Mouse (Mus musculus) T-helper 1 cell (primary cell): ENCODE results near the gene Tsfm.

Experiments used
- in situ Hi-C: fragments of 300-600 bp; cut with MboI, MseI; formaldehyde crosslinking; loops from one replicate; pipeline ENCODE4 v1.15.1; 2025; ENCODE audit warnings: high pct_unique_total_duplicates

Tsfm gene

DNA sequence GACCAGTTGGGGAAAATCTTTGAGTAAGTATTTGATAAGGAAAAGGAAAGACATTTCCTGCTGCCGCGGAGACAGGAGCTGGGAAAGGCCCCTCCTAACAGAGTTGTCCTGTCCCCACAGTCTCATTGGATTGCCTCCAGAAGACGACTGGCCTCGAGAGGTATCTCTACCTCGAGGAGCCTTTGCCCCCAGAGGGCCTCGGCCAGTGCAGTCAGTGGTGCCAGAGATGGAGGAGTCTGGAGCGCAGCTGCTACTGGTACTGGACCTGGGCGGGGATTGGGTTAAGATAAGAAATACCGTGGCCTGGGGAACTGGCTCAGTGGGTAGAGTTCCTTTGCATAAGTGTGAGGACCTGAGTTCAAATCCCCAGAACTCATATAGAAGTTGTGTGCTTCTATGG lies 35.3 kb upstream of the Tsfm start:
- in situ Hi-C loops, result loop anchor here (25.0 kb wide), 1 partner anchor 596 kb away; the partner anchor contains the start of genes Nab2 and Nemp1

DNA sequence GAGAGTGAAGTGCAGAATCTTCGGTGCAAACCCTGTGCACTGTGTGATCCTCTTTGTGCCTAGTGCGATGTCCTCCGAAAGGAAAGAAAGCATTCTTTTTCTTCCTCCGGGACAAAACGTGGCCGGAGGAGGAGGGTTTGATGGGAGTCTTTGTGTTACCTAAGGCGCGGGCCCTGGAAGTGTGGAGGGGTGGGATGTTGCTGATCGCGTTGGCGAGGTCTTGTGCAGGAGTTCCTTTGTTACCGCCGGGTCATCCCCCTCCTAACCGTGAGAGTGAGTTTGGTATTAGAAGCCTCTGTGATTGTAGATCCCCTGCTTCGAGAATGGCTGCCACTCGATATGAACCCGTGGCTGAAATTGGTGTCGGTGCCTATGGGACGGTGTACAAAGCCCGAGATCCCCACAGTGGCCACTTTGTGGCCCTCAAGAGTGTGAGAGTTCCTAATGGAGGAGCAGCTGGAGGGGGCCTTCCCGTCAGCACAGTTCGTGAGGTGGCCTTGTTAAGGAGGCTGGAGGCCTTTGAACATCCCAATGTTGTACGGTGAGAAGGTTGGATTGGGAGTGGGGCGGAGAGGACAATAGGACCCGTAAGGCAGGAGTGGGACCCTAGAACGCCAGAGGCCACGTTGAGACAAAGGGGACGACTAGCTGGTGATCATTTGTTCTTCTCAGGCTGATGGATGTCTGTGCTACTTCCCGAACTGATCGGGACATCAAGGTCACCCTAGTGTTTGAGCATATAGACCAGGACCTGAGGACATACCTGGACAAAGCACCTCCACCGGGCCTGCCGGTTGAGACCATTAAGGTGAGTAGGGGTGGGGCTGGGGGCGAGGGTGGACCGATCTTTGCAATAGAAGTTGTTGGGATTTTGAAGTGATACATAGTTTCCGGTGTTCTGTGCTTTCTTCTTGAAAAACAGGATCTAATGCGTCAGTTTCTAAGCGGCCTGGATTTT lies 33.6 kb upstream of the Tsfm start:
- in situ Hi-C loops, result loop anchor here (25.0 kb wide), 1 partner anchor 598 kb away; the partner anchor contains the start of genes Nab2 and Nemp1

DNA sequence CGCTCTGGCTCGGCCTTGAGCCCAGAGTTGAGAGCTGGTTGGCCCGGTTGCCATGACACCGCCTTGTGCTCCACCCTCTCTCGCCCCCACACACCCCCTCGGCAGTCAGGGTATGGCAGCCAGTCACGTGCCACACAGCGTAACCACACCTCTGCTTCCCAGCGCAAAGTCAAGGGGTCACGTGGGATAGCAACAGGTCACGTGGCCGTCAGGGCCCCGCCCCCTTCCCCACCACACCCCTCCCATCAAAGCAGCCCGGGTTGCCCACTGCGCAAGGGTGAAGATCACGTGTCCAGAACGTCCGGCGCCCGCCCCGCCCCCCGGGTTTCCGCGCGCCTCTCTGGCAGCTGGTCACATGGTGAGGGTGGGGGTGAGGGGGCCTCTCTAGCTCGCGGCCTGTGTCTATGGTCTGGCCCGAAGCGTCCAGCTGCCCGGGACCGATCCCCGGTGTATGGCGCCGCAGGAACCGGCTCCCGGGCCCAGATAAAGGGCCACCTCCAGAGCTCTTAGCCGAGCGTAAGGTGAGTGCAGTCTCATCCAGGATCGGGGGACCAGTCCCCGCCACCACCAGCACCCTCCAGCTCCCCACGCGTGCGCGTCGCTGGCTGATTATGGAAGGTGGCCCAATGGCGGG lies 32.7 kb upstream of the Tsfm start, which contains the start of gene Cdk4:
Gene Cdk4, plus strand, starts transcription at position 296 of the 634 bp plus-strand sequence.
- in situ Hi-C loops, result loop anchor here (25.0 kb wide), 1 partner anchor 599 kb away; the partner anchor contains the start of genes Nab2 and Nemp1

- in situ Hi-C loops, result loop anchor here (25.0 kb wide), 1 partner anchor 600 kb away; the partner anchor contains the start of genes Nab2 and Nemp1
Observed at GRCm38 (mm10) chr10:127062503-127062902, 31.9 kb upstream of the Tsfm start.

DNA sequence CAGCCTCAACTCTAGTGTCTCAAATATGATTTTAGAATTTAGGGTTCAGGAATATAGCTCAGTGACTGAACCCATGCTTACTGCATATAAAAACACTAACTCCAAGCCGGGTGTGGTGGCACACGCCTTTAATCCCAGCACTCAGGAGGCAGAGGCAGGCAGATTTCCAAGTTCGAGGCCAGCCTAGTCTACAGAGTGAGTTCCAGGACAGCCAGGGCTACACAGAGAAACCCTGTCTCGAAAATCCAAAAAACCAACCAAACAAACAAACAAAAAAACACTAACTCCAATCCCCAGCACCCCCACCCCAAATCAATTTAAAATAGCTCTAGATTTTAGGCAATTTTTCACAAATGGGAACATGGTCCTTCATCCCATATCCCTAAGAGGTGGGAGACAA lies 31.5 kb upstream of the Tsfm start:
- in situ Hi-C loops, result loop anchor here (25.0 kb wide), 1 partner anchor 600 kb away; the partner anchor contains the start of genes Nab2 and Nemp1

DNA sequence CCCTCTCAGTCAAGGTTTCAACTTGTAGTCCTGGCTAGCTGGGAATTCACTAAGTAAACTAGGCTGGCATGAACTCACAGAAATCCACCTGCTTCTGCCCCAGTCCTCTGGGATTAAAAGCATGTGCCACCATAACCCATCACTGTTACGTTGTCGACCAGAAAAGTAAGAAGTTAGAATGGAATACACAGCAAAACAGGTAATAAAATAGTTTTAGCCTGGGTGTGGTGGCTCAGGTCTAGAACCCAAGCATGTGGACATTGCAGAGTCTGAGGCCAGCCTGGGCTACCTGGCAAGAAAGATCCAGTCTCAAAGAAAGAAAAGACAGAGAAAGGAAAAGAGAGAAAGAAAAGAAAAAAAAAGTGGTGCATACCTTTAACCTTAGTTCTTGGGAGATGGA lies 30.9 kb upstream of the Tsfm start:
- in situ Hi-C loops, result loop anchor here (25.0 kb wide), 1 partner anchor 601 kb away; the partner anchor contains the start of genes Nab2 and Nemp1

DNA sequence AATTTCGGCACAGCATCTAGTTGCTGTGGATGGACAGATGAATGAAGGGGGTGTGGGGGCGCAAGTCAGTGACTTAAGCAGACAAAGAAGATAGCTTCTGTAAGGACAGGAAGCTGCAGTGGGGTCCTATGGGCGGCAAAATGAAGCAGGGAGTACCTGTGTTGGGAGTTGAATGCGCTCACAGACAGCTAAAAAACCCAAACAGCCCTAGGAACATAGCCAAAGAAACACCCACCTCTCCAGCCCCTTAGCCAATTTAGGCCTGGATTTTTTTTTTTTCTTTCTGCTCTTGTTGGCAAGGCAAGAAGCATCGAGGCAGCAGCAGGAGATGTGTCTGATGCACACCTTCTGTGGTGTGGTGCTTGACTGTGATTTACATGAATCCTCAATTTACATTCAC lies 30.4 kb upstream of the Tsfm start:
- in situ Hi-C loops, result loop anchor here (25.0 kb wide), 1 partner anchor 601 kb away; the partner anchor contains the start of genes Nab2 and Nemp1

- in situ Hi-C loops, result loop anchor here (25.0 kb wide), 1 partner anchor 602 kb away; the partner anchor contains the start of genes Nab2 and Nemp1
Observed at GRCm38 (mm10) chr10:127059968-127060916, 29.6 kb upstream of the Tsfm start, which contains the start of gene March9. March9 (minus strand) TSS chr10:127060184.

GRCm38 (mm10) chr10:127059174-127059967 lies 28.7 kb upstream of the Tsfm start:
- in situ Hi-C loops, result loop anchor here (25.0 kb wide), 1 partner anchor 603 kb away; the partner anchor contains the start of genes Nab2 and Nemp1

DNA sequence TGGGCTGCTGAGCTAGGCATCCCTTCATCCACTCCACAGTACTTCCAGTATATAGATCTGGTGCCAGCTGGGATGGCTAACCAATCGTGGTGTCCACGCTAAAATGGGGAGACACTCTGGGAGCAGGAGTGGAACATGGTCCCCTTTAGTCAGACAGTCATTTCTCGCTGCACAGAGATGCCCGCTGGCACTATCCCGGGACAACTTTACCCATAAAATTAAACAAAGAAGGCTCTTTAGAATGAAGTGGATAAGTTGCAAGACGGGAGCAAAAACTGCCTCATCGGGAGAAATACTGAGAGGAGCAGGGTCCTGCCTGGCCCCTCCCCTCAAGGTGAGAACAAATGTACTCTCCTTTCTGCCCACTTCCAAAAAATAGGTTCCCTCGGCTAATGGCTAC lies 28.1 kb upstream of the Tsfm start:
- in situ Hi-C loops, result loop anchor here (25.0 kb wide), 1 partner anchor 604 kb away; the partner anchor contains the start of genes Nab2 and Nemp1

GRCm38 (mm10) chr10:127058161-127058560 lies 27.5 kb upstream of the Tsfm start:
- in situ Hi-C loops, result loop anchor here (25.0 kb wide), 1 partner anchor 604 kb away; the partner anchor contains the start of genes Nab2 and Nemp1

DNA sequence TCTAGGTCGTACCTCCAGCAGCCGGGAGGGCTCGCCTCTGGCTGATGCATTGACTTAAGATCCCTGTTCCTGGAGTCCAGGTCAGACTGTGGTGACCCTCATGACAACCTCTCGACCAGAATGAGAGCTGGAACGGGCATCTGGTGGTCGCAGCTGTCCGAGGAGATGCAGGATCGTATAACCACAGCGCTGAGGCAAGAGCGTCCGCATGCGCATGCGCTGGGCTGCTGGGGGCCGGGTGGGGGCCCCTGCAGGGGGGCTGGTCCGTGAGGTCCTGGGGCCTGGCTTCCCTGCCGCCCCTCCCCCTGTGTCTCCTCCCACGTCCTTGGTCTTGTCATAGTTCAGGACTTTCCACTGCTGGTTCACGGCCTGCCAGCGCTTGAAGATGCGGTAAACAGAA lies 25.9 kb upstream of the Tsfm start:
- in situ Hi-C loops, result loop anchor here (25.0 kb wide), 1 partner anchor 606 kb away; the partner anchor contains the start of genes Nab2 and Nemp1

GRCm38 (mm10) chr10:127055406-127055805 lies 24.8 kb upstream of the Tsfm start:
- in situ Hi-C loops, result loop anchor here (25.0 kb wide), 1 partner anchor 607 kb away; the partner anchor contains the start of genes Nab2 and Nemp1

DNA sequence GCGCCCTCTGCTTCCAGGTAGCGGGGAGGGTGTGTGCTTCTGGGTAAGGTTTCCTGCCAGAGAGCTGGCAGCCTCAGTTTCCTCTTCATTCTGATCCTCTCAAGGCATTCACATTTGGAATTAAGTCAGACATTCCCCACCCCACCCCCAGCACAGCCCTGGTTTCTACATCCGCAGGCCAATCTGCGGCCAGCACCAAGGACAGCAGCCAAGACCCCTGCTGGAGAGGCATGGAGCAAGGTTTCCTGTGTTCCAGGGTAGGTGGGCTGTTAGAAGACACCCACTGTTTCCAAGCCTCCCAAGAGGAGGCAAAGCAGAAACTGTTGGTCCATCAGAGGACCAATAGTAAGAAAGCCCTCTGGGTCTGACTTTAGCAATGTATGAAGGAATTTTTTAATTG lies 24.0 kb upstream of the Tsfm start:
- in situ Hi-C loops, result loop anchor here (25.0 kb wide), 1 partner anchor 608 kb away; the partner anchor contains the start of genes Nab2 and Nemp1

GRCm38 (mm10) chr10:127050119-127050474 lies 19.5 kb upstream of the Tsfm start:
- in situ Hi-C loops, result loop anchor here (25.0 kb wide), 1 partner anchor 612 kb away; the partner anchor contains the start of genes Nab2 and Nemp1

DNA sequence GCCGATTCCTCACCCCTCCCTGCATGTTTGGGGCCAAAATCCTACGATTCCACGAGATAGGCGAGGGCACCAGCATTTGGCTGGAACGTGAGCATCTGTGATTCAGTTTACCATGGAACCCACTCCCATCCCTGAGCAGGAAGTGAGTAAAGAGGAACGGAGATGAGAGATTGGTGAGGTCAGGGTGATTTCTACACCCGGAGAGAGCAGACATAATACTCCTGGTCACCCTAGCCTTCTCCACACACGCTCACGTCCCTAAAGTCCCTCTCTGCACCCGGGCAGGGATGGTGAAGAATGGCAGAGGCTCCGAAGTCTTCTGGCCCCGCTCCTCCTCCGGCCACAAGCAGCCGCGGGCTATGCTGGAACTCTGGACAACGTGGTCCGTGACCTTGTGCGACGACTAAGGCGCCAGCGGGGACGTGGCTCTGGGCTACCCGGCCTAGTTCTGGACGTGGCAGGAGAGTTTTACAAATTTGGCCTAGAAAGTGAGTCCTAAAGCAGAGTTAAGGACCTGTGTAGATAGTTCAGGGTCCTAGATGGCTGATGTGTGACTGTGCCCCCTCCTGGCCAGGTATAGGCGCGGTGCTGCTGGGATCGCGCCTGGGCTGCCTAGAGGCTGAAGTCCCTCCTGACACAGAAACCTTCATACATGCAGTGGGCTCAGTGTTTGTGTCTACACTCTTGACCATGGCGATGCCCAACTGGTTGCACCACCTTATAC lies 18.9 kb upstream of the Tsfm start:
- in situ Hi-C loops, result loop anchor here (25.0 kb wide), 1 partner anchor 613 kb away; the partner anchor contains the start of genes Nab2 and Nemp1

DNA sequence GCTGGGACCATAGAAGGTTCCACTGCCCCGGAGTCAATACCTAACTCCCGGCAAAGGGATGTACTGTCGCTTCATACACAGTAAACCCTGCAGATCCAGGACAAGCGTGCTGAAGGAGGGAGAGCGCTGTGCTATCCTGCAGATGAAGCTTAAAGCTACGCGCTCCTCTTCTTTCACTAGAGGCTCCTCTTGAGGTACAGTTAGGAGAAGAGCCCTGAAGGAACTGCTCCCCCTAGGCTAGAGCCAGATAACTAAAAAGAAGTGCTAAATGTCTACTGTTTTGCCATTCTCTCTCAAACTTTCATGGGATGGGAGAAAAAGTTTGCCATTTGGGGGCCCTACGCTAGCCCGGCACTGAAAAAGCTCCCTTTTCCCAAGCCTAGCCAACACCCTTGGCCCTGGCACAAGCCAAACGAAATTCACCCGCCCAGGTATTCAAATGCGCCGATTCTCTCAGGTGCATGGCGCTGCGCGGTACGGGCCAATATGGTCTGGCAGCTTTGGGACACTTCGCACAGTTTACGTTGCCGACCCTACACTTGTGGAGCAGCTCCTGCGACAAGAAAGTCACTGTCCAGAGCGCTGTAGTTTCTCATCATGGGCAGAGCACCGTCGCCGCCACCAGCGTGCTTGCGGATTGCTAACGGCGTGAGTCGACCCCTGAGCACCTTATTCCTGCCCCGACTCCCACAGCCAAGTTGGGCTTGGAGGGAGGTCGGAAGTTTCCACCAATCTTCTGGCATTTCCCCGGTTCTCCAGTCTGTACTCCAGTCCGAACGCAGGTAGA lies 18.2 kb upstream of the Tsfm start:
- in situ Hi-C loops, result no loop called here

DNA sequence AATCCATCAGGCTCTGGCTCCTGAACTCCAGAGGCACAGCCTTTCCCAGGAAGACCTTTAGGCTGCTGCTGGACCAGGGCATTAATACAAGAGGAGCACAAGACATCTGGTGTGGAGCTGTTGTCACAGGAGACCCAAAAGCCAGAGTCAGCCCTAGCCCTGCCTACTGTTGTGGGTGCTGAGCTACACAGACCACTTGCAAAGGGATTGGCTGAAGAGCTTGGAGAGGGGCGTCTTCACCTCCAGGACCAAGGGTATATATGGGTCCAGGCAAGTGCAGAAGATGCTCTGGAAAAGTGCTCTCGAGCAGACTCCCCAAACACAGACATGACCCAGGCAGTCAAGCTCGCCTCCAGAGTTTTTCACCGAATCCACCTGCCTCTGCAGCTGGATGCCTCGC lies 17.3 kb upstream of the Tsfm start, which contains the start of gene Cyp27b1:
Gene Cyp27b1, plus strand, starts transcription at position 297 of the 400 bp plus-strand sequence.
- in situ Hi-C loops, result no loop called here
